Mouse (Mus musculus): ENCODE results near the gene Borcs6.

The Borcs6 gene

GRCm38 (mm10) chr11:69070590-69071222 is 11.2 kb downstream of the Borcs6 start, which contains the start of gene Tmem107:
TSS of gene Tmem107 (plus strand) at chr11:69070806.
- peak; percentile 87 to 93 for DNase-seq (ENCODE audit: low spot score in 2 of 2)

GRCm38 (mm10) chr11:69071262-69071661 is 11.7 kb downstream of the Borcs6 start:
- no peak for DNase-seq (ENCODE audit: low spot score in 2 of 2)

GRCm38 (mm10) chr11:69072234-69072633 is 12.7 kb downstream of the Borcs6 start:
- no peak for DNase-seq (ENCODE audit: low spot score in 2 of 2)

- DNase-seq (ENCODE audit: low spot score in 2 of 2), result no peak
Observed at GRCm38 (mm10) chr11:69072666-69073064, 13.1 kb downstream of the Borcs6 start.

GRCm38 (mm10) chr11:69073065-69073888 is 13.8 kb downstream of the Borcs6 start:
- peak; percentile 75 to 81 for DNase-seq (ENCODE audit: low spot score in 2 of 2)

- no peak for DNase-seq (ENCODE audit: low spot score in 2 of 2)
Observed at GRCm38 (mm10) chr11:69073951-69074775, 14.6 kb downstream of the Borcs6 start.

GRCm38 (mm10) chr11:69074776-69075069 is 15.2 kb downstream of the Borcs6 start:
- no peak for DNase-seq (ENCODE audit: low spot score in 2 of 2)

GRCm38 (mm10) chr11:69075764-69076479 is 16.4 kb downstream of the Borcs6 start:
- DNase-seq (ENCODE audit: low spot score in 2 of 2), result no peak

- no peak for DNase-seq (ENCODE audit: low spot score in 2 of 2)
Observed at GRCm38 (mm10) chr11:69076572-69076971, 17.1 kb downstream of the Borcs6 start.

- no peak for DNase-seq (ENCODE audit: low spot score in 2 of 2)
Observed at GRCm38 (mm10) chr11:69077316-69077715, 17.8 kb downstream of the Borcs6 start.

- DNase-seq (ENCODE audit: low spot score in 2 of 2), result no peak
Observed at GRCm38 (mm10) chr11:69078041-69078440, 18.5 kb downstream of the Borcs6 start.

- DNase-seq (ENCODE audit: low spot score in 2 of 2), result no peak
Observed at GRCm38 (mm10) chr11:69078805-69079438, 19.4 kb downstream of the Borcs6 start.

GRCm38 (mm10) chr11:69080102-69080854 is 20.8 kb downstream of the Borcs6 start:
- DNase-seq (ENCODE audit: low spot score in 2 of 2), result no peak

GRCm38 (mm10) chr11:69080855-69081222 is 21.3 kb downstream of the Borcs6 start:
- no peak for DNase-seq (ENCODE audit: low spot score in 2 of 2)

- no peak for DNase-seq (ENCODE audit: low spot score in 2 of 2)
Observed at GRCm38 (mm10) chr11:69081613-69082012, 22.1 kb downstream of the Borcs6 start.

- no peak for DNase-seq (ENCODE audit: low spot score in 2 of 2)
Observed at GRCm38 (mm10) chr11:69085608-69086007, 26.1 kb downstream of the Borcs6 start.

GRCm38 (mm10) chr11:69086390-69086789 is 26.9 kb downstream of the Borcs6 start:
- peak in 1 of 2 experiments; percentile 58 for DNase-seq (ENCODE audit: low spot score in 2 of 2)

- DNase-seq (ENCODE audit: low spot score in 2 of 2), result peak in 1 of 2 experiments; percentile 65
Observed at GRCm38 (mm10) chr11:69087082-69087481, 27.6 kb downstream of the Borcs6 start.

- DNase-seq (ENCODE audit: low spot score in 2 of 2), result no peak
Observed at GRCm38 (mm10) chr11:69087597-69087996, 28.1 kb downstream of the Borcs6 start.

GRCm38 (mm10) chr11:69088103-69088855 is 28.8 kb downstream of the Borcs6 start, which contains the start of gene Vamp2:
TSS of gene Vamp2 (plus strand) at chr11:69088490.
- peak; percentile 92 to 93 for DNase-seq (ENCODE audit: low spot score in 2 of 2)

Measured in frontal cortex, postnatal 10 days (tissue).